Mouse (Mus musculus): ENCODE results near the gene Ccr6. TPM values are rescaled to one million over a fixed set of nuclear protein-coding genes. Genes with fewer than 3 reads are reported as not detected.

The Ccr6 gene
- polyA plus RNA-seq, 2 experiments: not detected

DNA sequence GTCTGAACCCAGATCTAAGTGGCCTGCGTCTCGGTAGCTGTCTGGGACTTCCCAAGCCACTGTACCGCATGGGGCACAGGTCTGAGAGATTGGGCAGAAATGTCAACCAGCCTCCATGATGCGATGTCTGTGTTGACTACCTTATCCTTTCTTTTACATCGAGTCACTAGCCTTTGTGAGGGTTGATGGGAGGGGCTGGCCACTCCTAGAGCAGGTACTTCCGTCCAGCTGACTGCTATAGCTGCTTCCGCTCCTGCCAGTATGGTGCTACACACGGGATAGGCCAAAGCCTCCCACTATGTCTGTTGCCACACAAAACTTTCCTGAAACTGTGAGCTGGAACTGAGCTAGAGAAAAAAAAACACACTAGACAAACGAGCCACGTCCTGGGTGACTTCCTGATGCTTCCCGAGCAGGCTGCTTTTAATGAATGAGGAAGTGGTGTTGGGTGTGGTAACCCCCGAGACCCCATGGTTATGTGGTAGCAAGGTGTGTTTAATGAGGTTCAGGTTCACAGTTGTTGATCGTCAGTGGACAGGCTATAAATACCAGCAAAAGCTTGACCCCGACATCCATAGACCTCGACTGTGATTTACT, 2.1 kb upstream of the Ccr6 start:
- Histone ChIP-seq H3K4me1 (ENCODE audit: control insufficient read depth, insufficient read depth, low read length) (no peaks in the 10 kb centered on the region), H3K4me3 (replicated peaks; ENCODE audit: low read length) (no peak overlapping the region), H3K27me3 (ENCODE audit: control insufficient read depth, insufficient read depth, low read length) (no peaks in the 10 kb centered on the region), H3K36me3 (ENCODE audit: control insufficient read depth, insufficient read depth, low read length) (no peaks in the 10 kb centered on the region), H3K9me3 (ENCODE audit: control insufficient read depth, low read length) (no peaks in the 10 kb centered on the region), H3K4me2 (replicated peaks; ENCODE audit: low read depth, low read length, severe bottlenecking) (no peak overlapping the region), H3K9ac (ENCODE audit: low read depth, low read length, severe bottlenecking) (no peak overlapping the region), H3K27ac (replicated peaks; ENCODE audit: low read depth, low read length) (no peak overlapping the region)
- DNase-seq (ENCODE audit: low spot score) (no peak), ATAC-seq (ENCODE audit: low FRiP score, low read depth) (no peak)
- WGBS: 53% methylated on average over 15 of the region's 15 CpGs
- TF ChIP-seq POLR2A (IDR thresholded peaks at IDR 0.05; ENCODE audit: borderline replicate concordance, extremely low read depth, insufficient read depth, insufficient read length): no peak

- no peak for TF ChIP-seq POLR2A (IDR thresholded peaks at IDR 0.05; ENCODE audit: borderline replicate concordance, extremely low read depth, insufficient read depth, insufficient read length)
- no peak for ATAC-seq (ENCODE audit: low FRiP score, low read depth)
- WGBS: 85% methylated on average over 4 of the region's 4 CpGs
Observed at GRCm38 (mm10) chr17:8234537-8234936, 1.3 kb upstream of the Ccr6 start.

GRCm38 (mm10) chr17:8238012-8238710, 2.3 kb downstream of the Ccr6 start:
- H3K27me3 ChIP-seq (ENCODE audit: control insufficient read depth, insufficient read depth, low read length): no peaks in the 10 kb centered on the region
- WGBS: 75% methylated on average over 15 of the region's 15 CpGs

More at GRCm38 (mm10) chr17:8234537-8234936, 1.3 kb upstream of the Ccr6 start:
- Histone ChIP-seq H3K4me3 (replicated peaks; ENCODE audit: low read length) (no peak overlapping the region), H3K9me3 (ENCODE audit: control insufficient read depth, low read length) (no peaks in the 10 kb centered on the region), H3K4me2 (replicated peaks; ENCODE audit: low read depth, low read length, severe bottlenecking) (no peak overlapping the region), H3K36me3 (ENCODE audit: control insufficient read depth, insufficient read depth, low read length) (no peaks in the 10 kb centered on the region), H3K27me3 (ENCODE audit: control insufficient read depth, insufficient read depth, low read length) (no peaks in the 10 kb centered on the region), H3K27ac (replicated peaks; ENCODE audit: low read depth, low read length) (no peak overlapping the region), H3K4me1 (ENCODE audit: control insufficient read depth, insufficient read depth, low read length) (no peaks in the 10 kb centered on the region), H3K9ac (ENCODE audit: low read depth, low read length, severe bottlenecking) (no peak overlapping the region)
- DNase-seq (ENCODE audit: low spot score): no peak

GRCm38 (mm10) chr17:8239561-8239960, 3.7 kb downstream of the Ccr6 start:
- ATAC-seq (ENCODE audit: low FRiP score, low read depth) (no peak), DNase-seq (ENCODE audit: low spot score) (no peak)
- Histone ChIP-seq H3K4me3 (replicated peaks; ENCODE audit: low read length) (no peak overlapping the region), H3K9me3 (ENCODE audit: control insufficient read depth, low read length) (no peaks in the 10 kb centered on the region), H3K4me1 (ENCODE audit: control insufficient read depth, insufficient read depth, low read length) (no peaks in the 10 kb centered on the region), H3K27me3 (ENCODE audit: control insufficient read depth, insufficient read depth, low read length) (no peaks in the 10 kb centered on the region), H3K36me3 (ENCODE audit: control insufficient read depth, insufficient read depth, low read length) (no peaks in the 10 kb centered on the region), H3K27ac (replicated peaks; ENCODE audit: low read depth, low read length) (no peak overlapping the region), H3K9ac (ENCODE audit: low read depth, low read length, severe bottlenecking) (no peak overlapping the region), H3K4me2 (replicated peaks; ENCODE audit: low read depth, low read length, severe bottlenecking) (no peak overlapping the region)
- no peak for TF ChIP-seq POLR2A (IDR thresholded peaks at IDR 0.05; ENCODE audit: borderline replicate concordance, extremely low read depth, insufficient read depth, insufficient read length)
- 74% methylated on average over 3 of the region's 3 CpGs for WGBS

More at GRCm38 (mm10) chr17:8238012-8238710, 2.3 kb downstream of the Ccr6 start:
- Histone ChIP-seq H3K4me3 (replicated peaks; ENCODE audit: low read length) (no peak overlapping the region), H3K9me3 (ENCODE audit: control insufficient read depth, low read length) (no peaks in the 10 kb centered on the region), H3K36me3 (ENCODE audit: control insufficient read depth, insufficient read depth, low read length) (no peaks in the 10 kb centered on the region), H3K4me2 (replicated peaks; ENCODE audit: low read depth, low read length, severe bottlenecking) (no peak overlapping the region), H3K27ac (replicated peaks; ENCODE audit: low read depth, low read length) (no peak overlapping the region), H3K4me1 (ENCODE audit: control insufficient read depth, insufficient read depth, low read length) (no peaks in the 10 kb centered on the region), H3K9ac (ENCODE audit: low read depth, low read length, severe bottlenecking) (no peak overlapping the region)
- no peak for DNase-seq (ENCODE audit: low spot score)
- no peak for TF ChIP-seq POLR2A (IDR thresholded peaks at IDR 0.05; ENCODE audit: borderline replicate concordance, extremely low read depth, insufficient read depth, insufficient read length)
- no peak for ATAC-seq (ENCODE audit: low FRiP score, low read depth)

DNA sequence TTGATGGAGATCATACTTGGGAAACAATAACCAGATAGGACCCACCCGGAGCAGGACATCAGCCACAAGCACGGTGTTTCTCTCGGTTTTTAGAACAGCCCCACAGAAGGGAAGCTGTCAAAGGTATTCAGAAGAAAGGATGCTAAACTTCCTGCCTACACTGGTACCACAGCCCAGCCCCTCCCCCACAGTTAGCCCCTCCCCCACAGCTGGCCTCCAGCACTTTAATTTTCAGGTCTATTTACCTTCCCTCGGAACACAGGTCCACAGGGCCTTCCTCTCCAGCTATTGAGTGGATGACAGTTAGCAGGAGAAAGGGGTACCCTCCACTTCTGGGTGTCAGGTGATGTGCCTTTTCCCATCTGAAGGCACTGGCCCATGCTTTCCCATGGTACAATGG, 4.7 kb downstream of the Ccr6 start:
- H3K36me3 ChIP-seq (ENCODE audit: control insufficient read depth, insufficient read depth, low read length): no peaks in the 10 kb centered on the region
- no peak for ATAC-seq (ENCODE audit: low FRiP score, low read depth)
- no peaks in the 10 kb centered on the region for H3K4me1 ChIP-seq (ENCODE audit: control insufficient read depth, insufficient read depth, low read length)
- no peak overlapping the region for H3K27ac ChIP-seq (replicated peaks; ENCODE audit: low read depth, low read length)
- H3K9me3 ChIP-seq (ENCODE audit: control insufficient read depth, low read length): no peaks in the 10 kb centered on the region
- H3K4me2 ChIP-seq (replicated peaks; ENCODE audit: low read depth, low read length, severe bottlenecking): no peak overlapping the region
- no peak overlapping the region for H3K9ac ChIP-seq (ENCODE audit: low read depth, low read length, severe bottlenecking)
- H3K4me3 ChIP-seq (replicated peaks; ENCODE audit: low read length): no peak overlapping the region
- H3K27me3 ChIP-seq (ENCODE audit: control insufficient read depth, insufficient read depth, low read length): no peaks in the 10 kb centered on the region
- TF ChIP-seq POLR2A (IDR thresholded peaks at IDR 0.05; ENCODE audit: borderline replicate concordance, extremely low read depth, insufficient read depth, insufficient read length): no peak
- DNase-seq (ENCODE audit: low spot score): no peak
- WGBS: 60% methylated on average over 4 of the region's 4 CpGs

Data from limb, embryonic 14.5 days (tissue).